Mouse (Mus musculus): ENCODE data around the gene Mindy1.

The Mindy1 gene

DNA sequence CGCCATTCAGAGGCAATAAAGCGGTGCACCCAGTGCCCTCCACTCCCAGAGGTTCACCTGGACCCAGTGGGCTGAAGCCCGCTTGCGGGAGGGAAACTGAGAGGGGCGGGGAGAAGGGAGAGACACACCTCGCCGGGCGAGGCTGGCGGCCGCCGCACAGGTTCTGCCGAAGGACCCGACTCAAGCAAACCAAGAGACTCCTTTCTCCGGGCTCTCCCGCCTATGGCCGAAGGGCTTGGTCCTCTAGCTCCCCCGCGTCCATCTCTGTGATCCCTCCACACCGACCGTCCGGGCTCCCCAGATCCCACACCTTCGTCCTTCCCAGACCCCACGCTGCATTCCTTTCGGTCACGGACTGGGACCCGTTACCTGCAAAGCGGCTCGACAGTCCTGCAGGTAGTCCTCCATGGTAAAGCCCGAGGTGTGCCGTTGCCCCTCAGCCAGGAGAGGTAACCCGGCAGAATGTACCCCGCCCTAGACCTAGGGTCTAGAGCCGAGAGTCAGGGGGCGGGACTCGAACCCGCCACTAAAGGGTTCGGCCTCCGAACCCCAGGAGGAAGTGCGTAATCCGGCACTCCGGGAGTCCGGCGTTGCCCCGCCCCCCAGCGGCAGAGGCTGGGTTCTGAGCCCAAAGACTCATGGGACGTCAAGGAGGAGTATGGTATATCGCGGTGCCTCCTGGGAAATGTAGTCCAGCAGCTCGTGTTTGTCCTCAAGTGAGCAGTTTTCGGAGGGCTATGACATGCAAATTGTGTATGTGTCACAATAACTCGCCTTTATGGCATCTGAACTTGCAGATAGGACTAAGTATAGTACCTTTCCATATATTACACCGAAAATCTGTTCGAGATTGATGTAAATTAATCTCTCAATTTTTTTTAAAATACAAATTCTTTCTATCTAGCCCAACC, at the start of gene Mindy1, which contains the start of gene Prune1:
TSS of gene Mindy1 (plus strand) at position 130 of the 911 bp plus-strand sequence.
TSS of gene Prune1 (minus strand) at position 861 of the 911 bp plus-strand sequence.
- peak; percentile 100 for DNase-seq

- DNase-seq = no peak
Observed at GRCm38 (mm10) chr3:95232771-95233170, 48.4 kb upstream of the Mindy1 start.

DNA sequence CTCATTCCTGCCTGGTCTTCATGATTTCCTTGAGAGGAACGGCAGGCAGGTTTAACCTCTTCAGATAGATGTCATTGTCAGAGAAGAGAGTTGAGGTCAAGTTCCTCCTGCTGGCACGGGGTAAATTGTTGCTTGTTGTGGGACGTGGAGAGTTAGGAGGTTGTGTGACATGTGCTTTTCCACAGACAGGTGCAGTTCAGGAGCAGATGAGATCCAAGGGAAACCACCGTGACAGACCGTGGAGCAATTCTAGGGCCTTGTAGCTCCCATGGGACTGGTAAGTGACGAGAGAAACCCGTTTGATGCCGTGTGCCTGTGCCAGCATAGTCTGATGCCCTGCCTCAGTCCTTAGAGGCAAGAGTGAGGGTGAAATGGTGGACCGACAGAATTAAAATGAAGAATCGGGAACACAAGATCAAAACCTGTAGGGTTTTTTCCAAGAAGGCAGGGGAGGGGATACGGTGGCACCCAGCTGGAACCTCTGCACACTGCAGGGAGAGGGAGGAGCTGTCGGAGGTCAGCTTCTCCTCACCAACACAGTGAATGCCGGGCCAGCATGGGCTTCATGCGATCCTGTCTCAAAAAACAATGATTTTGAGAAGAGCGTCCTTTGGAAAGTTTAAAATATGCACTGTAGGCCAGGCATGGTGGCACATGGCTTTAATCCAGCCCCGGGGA, 47.7 kb upstream of the Mindy1 start:
- DNase-seq = no peak

DNA sequence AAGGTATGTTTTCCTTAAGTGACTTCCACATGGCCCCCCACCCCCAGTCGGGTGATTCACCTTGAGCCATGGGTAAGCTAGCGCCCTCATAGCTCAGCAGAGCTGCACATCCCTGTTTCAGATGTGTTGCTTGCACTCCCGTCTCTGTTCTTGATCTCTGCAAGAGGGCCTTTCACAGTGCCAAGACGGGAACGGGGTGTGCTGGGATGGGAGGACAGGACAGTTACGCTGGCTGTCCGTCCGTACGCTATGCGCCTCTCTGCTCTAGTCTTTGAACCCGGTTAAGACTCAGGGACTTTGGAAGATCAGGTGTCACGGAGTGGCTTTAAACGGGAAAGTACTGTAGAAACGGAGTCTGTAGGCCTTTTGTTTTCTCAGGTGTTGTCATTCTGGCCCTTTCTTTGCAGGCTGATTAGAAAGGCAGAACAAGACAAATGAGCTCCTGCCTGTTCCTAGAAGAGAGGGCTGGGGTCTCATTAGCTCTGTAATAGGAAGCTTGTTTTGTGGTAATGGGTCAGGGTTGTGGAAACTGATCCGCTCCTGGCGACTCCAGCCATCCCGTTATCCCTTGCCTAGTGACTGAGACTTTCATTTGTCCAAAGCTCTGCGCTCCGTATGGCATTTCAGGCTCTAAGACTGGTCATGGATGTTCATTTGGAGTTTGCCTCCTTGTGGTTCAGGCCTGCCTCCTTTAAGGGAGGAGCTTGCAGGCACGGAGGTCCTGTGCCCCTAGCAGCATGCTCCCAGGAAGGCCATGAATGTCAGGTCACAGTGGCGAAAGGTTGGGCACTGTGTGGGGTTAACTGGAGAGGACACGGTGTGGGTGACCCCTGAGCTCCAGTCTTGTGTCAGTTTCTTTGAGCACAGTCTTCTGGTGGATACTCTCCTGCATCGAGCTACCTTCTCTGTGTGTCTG, 45.5 kb upstream of the Mindy1 start:
- DNase-seq = no peak

- no peak for DNase-seq
Observed at GRCm38 (mm10) chr3:95237541-95238099, 43.5 kb upstream of the Mindy1 start.

DNA sequence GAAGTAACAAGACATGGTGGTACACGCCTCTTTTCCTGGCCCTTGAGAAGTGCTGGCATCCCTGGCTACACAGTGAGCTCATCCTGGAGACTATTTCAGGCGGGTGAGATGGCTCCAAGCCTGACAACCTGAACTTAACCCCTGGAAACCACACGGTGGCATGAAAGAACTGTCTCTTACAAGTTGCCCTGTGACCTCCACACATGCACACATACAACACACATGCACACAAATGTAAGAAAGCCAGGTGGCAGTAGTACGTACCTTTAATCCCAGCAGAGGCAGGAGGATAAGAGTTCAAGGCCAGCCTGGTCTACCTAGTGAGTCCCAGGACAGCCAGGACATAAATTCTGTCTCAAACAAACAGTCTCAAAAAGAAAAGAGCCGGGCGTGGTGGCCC, 42.1 kb upstream of the Mindy1 start:
- DNase-seq = no peak

DNA sequence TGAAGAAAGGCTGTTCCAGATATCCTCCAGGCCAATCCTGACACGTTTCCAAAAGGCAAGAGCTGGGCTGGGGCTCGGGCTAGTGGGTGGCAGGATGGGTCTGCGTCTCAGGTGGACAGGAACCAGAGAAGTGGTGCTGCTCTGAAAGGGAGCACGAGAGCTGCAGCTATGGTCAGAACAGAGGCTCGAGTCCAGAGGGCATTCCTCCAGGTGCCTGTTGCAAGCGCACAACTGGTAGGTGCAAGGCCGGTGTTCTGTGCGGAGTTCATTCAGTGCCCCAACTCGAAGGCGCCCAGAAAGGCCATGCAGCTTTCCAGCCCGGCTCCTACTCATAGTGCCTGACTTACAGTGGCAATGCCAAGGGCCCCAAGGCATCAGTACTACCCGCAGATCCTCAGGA, 41.2 kb upstream of the Mindy1 start:
- DNase-seq = no peak

GRCm38 (mm10) chr3:95240900-95241299, 40.2 kb upstream of the Mindy1 start:
- DNase-seq = no peak

- no peak for DNase-seq
Observed at GRCm38 (mm10) chr3:95241498-95241897, 39.6 kb upstream of the Mindy1 start, which contains the start of gene Gm128. Gm128 (minus strand) TSS chr3:95241598.

GRCm38 (mm10) chr3:95243086-95243485, 38.1 kb upstream of the Mindy1 start:
- no peak for DNase-seq

- peak; percentile 76 to 78 for DNase-seq
Observed at GRCm38 (mm10) chr3:95246465-95247231, 34.5 kb upstream of the Mindy1 start.

DNA sequence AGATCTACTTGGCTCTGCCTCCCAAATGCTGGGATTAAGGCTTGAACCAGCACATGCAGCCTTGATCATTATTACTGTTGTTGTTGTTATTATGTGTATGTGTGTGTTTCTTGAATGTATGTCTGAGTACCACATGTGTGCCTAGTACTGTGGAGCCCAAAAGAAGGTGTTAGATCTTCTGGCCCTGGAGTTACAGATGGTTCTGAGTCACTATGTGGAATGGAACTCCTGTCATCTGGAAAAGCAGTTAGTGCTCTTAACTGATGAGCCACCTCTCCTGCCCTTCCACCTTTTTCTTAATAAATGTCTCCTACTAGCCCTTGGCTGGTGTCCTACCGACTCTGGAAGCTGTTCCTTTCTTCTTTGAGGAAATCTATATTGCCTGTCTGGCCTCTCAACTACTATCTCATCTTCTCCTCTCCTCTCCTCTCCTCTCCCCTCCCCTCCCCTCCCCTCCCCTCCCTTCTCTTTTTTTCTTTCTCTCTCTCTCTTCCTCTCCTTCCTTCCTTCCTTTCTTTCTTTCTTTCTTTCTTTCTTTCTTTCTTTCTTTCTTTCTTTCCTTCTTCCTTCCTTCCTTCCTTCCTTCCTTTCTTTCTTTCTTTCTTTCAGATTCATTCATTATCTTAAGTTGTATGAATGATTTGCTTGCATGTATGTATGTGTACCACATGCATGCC, 33.3 kb upstream of the Mindy1 start:
- no peak for DNase-seq

DNA sequence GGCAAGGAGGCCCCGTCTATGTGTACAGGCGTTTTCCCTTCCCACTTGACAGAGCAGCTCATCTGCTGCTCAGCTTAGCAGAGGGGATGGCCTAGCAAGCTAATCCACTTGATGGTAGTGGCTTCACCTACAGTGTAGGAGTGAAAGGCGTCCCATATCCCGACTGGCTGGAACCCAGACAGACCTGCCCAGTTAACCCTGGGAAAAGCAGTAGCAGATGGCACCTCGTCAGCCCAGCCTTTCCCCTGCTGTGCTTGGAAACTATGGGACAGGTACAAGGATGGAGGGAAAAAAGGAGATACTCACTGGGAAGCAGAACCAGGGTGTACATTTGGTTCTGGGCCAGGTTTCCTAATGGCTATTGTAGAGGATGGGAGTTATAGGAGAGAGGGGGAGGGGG, 30.8 kb upstream of the Mindy1 start:
- peak; percentile 61 to 63 for DNase-seq

DNA sequence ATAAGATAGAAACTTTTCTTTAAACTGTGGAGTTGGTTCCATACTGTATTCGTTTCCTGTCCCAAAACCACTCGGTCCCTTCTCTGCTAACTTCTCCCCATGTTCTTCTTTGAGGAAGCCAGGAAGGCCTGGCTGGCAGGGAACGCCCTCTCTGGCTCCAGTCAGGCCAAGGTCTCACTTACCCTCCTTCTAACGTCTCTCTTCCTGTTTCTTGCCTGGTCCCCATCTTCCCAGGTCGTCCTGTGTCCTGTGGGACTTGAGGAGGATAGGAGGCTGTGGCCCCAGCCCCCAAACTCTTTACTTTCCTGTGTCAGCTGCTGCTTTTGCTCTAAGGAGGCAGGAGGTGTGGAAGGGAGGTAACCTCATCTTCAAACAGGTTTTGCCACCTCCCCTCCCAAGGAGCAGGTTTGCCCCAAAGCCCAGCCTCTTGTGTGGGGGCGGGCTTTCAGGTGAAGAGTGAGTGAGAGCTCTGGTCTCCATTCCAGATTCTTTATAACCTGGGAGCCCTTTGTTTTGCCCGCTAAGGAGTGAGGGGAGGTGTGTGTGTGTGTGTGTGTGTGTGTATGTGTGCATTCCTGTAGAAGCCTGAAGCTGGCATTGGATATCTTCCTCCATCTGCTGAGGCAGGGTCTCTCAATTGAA, 30.2 kb upstream of the Mindy1 start, which contains the start of gene Bnipl:
TSS of gene Bnipl (minus strand) at position 411 of the 642 bp plus-strand sequence.
- DNase-seq = no peak

- DNase-seq = no peak
Observed at GRCm38 (mm10) chr3:95256931-95257330, 24.2 kb upstream of the Mindy1 start.

GRCm38 (mm10) chr3:95261975-95262374, 19.2 kb upstream of the Mindy1 start:
- no peak for DNase-seq

- peak; percentile 79 for DNase-seq
Observed at GRCm38 (mm10) chr3:95263089-95263739, 17.9 kb upstream of the Mindy1 start.

DNA sequence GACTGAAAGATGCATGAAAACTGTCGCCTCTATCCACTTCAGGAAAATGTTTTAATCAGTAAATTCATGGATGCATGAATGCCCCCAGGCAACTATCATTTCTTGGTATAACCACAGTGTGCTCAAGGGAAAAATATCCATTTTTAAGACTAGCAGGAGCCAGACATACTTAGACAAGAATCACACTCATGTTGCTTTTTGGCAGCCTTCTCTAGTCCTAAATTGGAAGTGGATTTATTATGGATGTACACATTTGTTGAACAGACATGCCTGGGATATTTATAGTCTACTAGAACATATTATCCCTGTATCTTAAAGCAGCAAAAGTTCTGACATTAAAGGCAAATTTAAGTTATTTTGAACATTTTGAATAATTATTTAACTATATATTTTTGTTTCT, 16.4 kb upstream of the Mindy1 start:
- DNase-seq = no peak

- DNase-seq = no peak
Observed at GRCm38 (mm10) chr3:95266052-95266451, 15.1 kb upstream of the Mindy1 start.

- no peak for DNase-seq
Observed at GRCm38 (mm10) chr3:95267855-95268254, 13.3 kb upstream of the Mindy1 start.
